Mouse (Mus musculus) lung, postnatal 0 days (tissue): ENCODE results near the gene Phf23. TPM values are rescaled to one million over a fixed set of nuclear protein-coding genes. Genes with fewer than 3 reads are reported as not detected.

ENCODE experiments used
- ATAC-seq: fragments of 200-750 bp; cut with Nextera tagmentation; 2 replicates; pipeline ENCODE4 v1.8.0; 2017; ENCODE audit warnings: moderate library complexity
- DNase-seq: peaks from one replicate; pipeline ENCODE4 v3.0.0-alpha.2; 2016; ENCODE audit warnings: low spot score
- H3K27ac ChIP-seq: fragments of 300-500 bp; sonication (generic); 2 replicates; pipeline ENCODE4 v1.5.1; 2014; ENCODE audit warnings: antibody characterized with exemption, mild to moderate bottlenecking, low read length, mixed read lengths
- H3K27me3 ChIP-seq: fragments of 300-500 bp; sonication (generic); replicated peaks from 2 replicates; pipeline ENCODE4 v1.6.1; 2014; ENCODE audit warnings: low read length, mixed read lengths; ENCODE audit not compliant: insufficient read depth
- H3K36me3 ChIP-seq: fragments of 300-500 bp; sonication (generic); 2 replicates; pipeline ENCODE4 v1.6.1; 2014; ENCODE audit warnings: low read length, mixed read lengths; ENCODE audit not compliant: insufficient read depth
- H3K4me1 ChIP-seq: fragments of 300-500 bp; sonication (generic); 2 replicates; pipeline ENCODE4 v1.6.1; 2014; ENCODE audit warnings: antibody characterized with exemption, low read depth, low read length, mixed read lengths; ENCODE audit not compliant: insufficient read depth
- H3K4me2 ChIP-seq: fragments of 300-500 bp; sonication (generic); replicated peaks from 2 replicates; pipeline ENCODE4 v1.6.1; 2014; ENCODE audit warnings: low read depth, mild to moderate bottlenecking, low read length, moderate library complexity, mixed read lengths
- H3K4me3 ChIP-seq: fragments of 300-500 bp; sonication (generic); 2 replicates; pipeline ENCODE4 v1.5.1; 2014; ENCODE audit warnings: low read depth, low read length
- H3K9ac ChIP-seq: fragments of 300-500 bp; sonication (generic); replicated peaks from 2 replicates; pipeline ENCODE4 v1.6.1; 2014; ENCODE audit warnings: low read depth, mild to moderate bottlenecking
- H3K9me3 ChIP-seq: fragments of 300-500 bp; sonication (generic); 2 replicates; pipeline ENCODE4 v1.6.1; 2016; ENCODE audit warnings: low read length, mixed read lengths
- CTCF ChIP-seq: IDR thresholded peaks from 2 replicates; pipeline ENCODE4 v1.5.1; 2016; ENCODE audit warnings: antibody characterized with exemption, mild to moderate bottlenecking
- EP300 ChIP-seq: IDR thresholded peaks from 2 replicates; pipeline ENCODE4 v1.6.1; 2016; ENCODE audit warnings: antibody characterized with exemption, mild to moderate bottlenecking, control low read depth
- WGBS: fragments of 180-500 bp; shearing (Covaris S2); extraction: QIAGEN DNeasy Blood & Tissue Kit; methylation state at CpG from one replicate; pipeline ENCODE4 v1.1.7; 2014; 5-methylcytosine and 5-hydroxymethylcytosine counted together
- polyA plus RNA-seq: library from polyadenylated mRNA; unstranded; fragments of >200 nt; fragmentation: Nextera tagmentation; extraction: Ambion mirVana; gene quantifications from 2 replicates; pipeline ENCODE4 v1.2.1, GENCODE M21; 2015

Gene Phf23
- polyA plus RNA-seq, 1 experiment from 2014 or later: 57.5 TPM

- WGBS: 72% methylated on average over 4 of the region's 4 CpGs
- peaks cover 16% of the 10 kb centered on the region for H3K27me3 ChIP-seq
- no peak overlapping the region for H3K4me3 ChIP-seq
- H3K9ac ChIP-seq: no peak overlapping the region
- ATAC-seq (no peak), DNase-seq (no peak)
- H3K27ac ChIP-seq: no peak overlapping the region
- no peaks in the 10 kb centered on the region for H3K4me1 ChIP-seq
- no peak overlapping the region for H3K4me2 ChIP-seq
- TF ChIP-seq CTCF (no peak), EP300 (no peak)
- H3K36me3 ChIP-seq: peaks cover 15% of the 10 kb centered on the region
- no peaks in the 10 kb centered on the region for H3K9me3 ChIP-seq
These were observed 26.8 kb upstream of the Phf23 start for GRCm38 (mm10) chr11:69968793-69969192.

DNA sequence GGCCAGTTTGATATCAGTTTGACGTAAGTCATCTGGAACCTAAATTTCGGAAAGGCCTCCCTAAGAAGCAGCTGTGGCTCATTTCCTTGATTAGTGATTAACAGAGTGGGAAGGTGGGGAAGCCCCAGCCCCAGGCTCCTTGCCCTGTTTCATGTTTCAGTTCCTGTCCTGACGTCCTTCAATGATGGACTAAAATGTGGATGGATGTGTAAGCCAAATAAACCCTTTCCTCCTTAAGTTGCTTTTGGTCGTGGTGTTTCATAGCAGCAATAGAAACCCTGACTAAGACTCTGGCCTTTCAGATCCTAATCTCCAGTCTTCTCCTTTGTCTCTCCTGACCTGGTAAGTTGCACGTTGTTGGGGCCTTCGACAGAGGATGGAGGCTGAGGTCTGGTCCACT lies 25.4 kb upstream of the Phf23 start:
- Histone ChIP-seq H3K9ac (no peak overlapping the region), H3K4me1 (no peaks in the 10 kb centered on the region), H3K4me3 (no peak overlapping the region), H3K27ac (no peak overlapping the region), H3K9me3 (no peaks in the 10 kb centered on the region), H3K4me2 (no peak overlapping the region), H3K27me3 (peaks cover 9% of the 10 kb centered on the region), H3K36me3 (peaks cover 27% of the 10 kb centered on the region)
- ATAC-seq (no peak), DNase-seq (no peak)
- 72% methylated on average over 6 of the region's 6 CpGs for WGBS
- TF ChIP-seq EP300 (no peak), CTCF (no peak)

DNA sequence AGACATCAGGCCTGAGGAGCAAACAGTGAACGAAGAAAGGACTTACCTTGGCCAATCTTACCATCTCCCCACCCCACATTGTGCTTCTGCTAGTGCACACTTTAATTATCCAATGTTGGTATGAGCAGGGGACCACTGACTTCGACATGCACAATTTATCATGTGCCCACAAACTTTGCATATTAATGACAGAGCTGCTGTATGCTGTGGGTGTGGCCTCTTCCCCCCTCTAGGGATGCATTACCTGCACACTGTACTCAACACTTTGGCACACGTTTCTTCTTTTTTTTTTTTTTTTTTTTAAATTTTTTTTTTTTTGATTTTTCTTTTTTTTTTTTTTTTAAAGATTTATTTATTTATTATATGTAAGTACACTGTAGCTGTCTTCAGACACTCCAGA lies 24.8 kb upstream of the Phf23 start:
- peaks cover 29% of the 10 kb centered on the region for H3K36me3 ChIP-seq
- H3K9me3 ChIP-seq: no peaks in the 10 kb centered on the region
- H3K4me2 ChIP-seq: no peak overlapping the region
- ATAC-seq (no peak), DNase-seq (no peak)
- H3K4me1 ChIP-seq: no peaks in the 10 kb centered on the region
- WGBS: 77% methylated on average over 3 of the region's 3 CpGs
- TF ChIP-seq CTCF (no peak), EP300 (no peak)
- H3K27ac ChIP-seq: no peak overlapping the region
- H3K9ac ChIP-seq: no peak overlapping the region
- H3K4me3 ChIP-seq: no peak overlapping the region
- 0 out of 2 replicates have a peak, but pooled peaks cover 5% of the 10 kb centered on the region for H3K27me3 ChIP-seq

DNA sequence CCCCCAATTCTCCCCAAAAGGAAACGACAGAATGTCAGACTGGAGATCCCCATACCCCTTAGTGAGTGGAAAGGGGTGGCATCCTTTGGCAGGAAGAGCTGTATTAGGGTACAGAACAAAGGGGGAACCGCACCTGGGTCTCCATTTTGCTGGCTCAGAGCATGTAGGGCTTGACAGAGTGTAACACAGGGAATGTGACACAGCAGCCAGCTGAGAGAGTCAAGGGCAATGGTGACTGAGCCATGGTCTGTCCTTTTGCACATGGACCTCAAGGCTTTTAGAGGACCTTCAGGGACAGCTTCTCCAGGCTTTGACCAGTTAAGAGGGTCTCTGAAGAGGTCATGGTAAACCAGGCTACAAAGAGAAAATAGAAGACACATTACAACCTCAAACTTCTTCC lies 20.7 kb upstream of the Phf23 start:
- Histone ChIP-seq H3K4me1 (peaks cover 6% of the 10 kb centered on the region; the same call in 1 of the 2 replicates), H3K4me3 (no peak overlapping the region), H3K4me2 (no peak overlapping the region), H3K36me3 (peaks cover 28% of the 10 kb centered on the region), H3K9ac (no peak overlapping the region), H3K9me3 (no peaks in the 10 kb centered on the region), H3K27me3 (no peaks in the 10 kb centered on the region), H3K27ac (no peak overlapping the region)
- TF ChIP-seq EP300: no peak
- no peak for TF ChIP-seq CTCF
- WGBS: 88% methylated on average over 2 of the region's 2 CpGs
- DNase-seq: no peak
- ATAC-seq: no peak

- H3K4me1 ChIP-seq: peaks cover 6% of the 10 kb centered on the region; the same call in 1 of the 2 replicates
- H3K4me3 ChIP-seq: no peak overlapping the region
- no peak overlapping the region for H3K27ac ChIP-seq
- no peak overlapping the region for H3K4me2 ChIP-seq
- no peak overlapping the region for H3K9ac ChIP-seq
- DNase-seq (no peak), ATAC-seq (no peak)
- no peaks in the 10 kb centered on the region for H3K9me3 ChIP-seq
- TF ChIP-seq CTCF: no peak
- TF ChIP-seq EP300: no peak
- no peaks in the 10 kb centered on the region for H3K27me3 ChIP-seq
- WGBS: 83% methylated on average over 4 of the region's 4 CpGs
- peaks cover 23% of the 10 kb centered on the region; the same call in 1 of the 2 replicates for H3K36me3 ChIP-seq
These were observed 19.3 kb upstream of the Phf23 start for GRCm38 (mm10) chr11:69976271-69976670.

GRCm38 (mm10) chr11:69979827-69980195 lies 15.8 kb upstream of the Phf23 start:
- Histone ChIP-seq H3K36me3 (peaks cover 17% of the 10 kb centered on the region; the same call in 1 of the 2 replicates), H3K27me3 (no peaks in the 10 kb centered on the region), H3K4me2 (peak overlapping the region; percentile 94), H3K4me3 (peak overlapping the region; percentile 93), H3K27ac (peak overlapping the region; percentile 97), H3K4me1 (peaks cover 22% of the 10 kb centered on the region; the same call in 1 of the 2 replicates), H3K9me3 (no peaks in the 10 kb centered on the region), H3K9ac (peak overlapping the region; percentile 90)
- DNase-seq (no peak), ATAC-seq (no peak)
- WGBS: 4% methylated on average over 16 of the region's 16 CpGs
- TF ChIP-seq EP300: no peak; the same call in 1 of the 2 replicates
- no peak for TF ChIP-seq CTCF
